Mouse (Mus musculus): ENCODE data around the gene Gm28047.

Gm28047 gene

GRCm38 (mm10) chr15:102499851-102500250 is 125.0 kb downstream of the Gm28047 start:
- no peak for DNase-seq (ENCODE audit: low read depth, low spot score)

- no peak for DNase-seq (ENCODE audit: low read depth, low spot score)
These were observed 125.5 kb downstream of the Gm28047 start for GRCm38 (mm10) chr15:102499370-102499769.

- DNase-seq (ENCODE audit: low read depth, low spot score), result no peak
These were observed 126.5 kb downstream of the Gm28047 start for GRCm38 (mm10) chr15:102498322-102498721.

- no peak for DNase-seq (ENCODE audit: low read depth, low spot score)
These were observed 137.2 kb downstream of the Gm28047 start for GRCm38 (mm10) chr15:102487664-102488063.

- DNase-seq (ENCODE audit: low read depth, low spot score), result no peak
These were observed 139.0 kb downstream of the Gm28047 start for GRCm38 (mm10) chr15:102485853-102486252.

GRCm38 (mm10) chr15:102483136-102483535 is 141.7 kb downstream of the Gm28047 start:
- DNase-seq (ENCODE audit: low read depth, low spot score), result no peak

- DNase-seq (ENCODE audit: low read depth, low spot score), result no peak
These were observed 150.3 kb downstream of the Gm28047 start for GRCm38 (mm10) chr15:102474520-102474919.

Measured in WW6 (cell line).